Mouse (Mus musculus) lung, adult 2 months (tissue): Measurements from ENCODE around the gene Phlda1.

Experiments
- CTCF ChIP-seq: fragments of 200-500 bp; IDR thresholded peaks from 2 replicates; pipeline ENCODE4 v1.5.1; 2011; ENCODE audit warnings: mild to moderate bottlenecking, low read length, control low read depth; ENCODE audit not compliant: insufficient read depth
- POLR2A ChIP-seq: fragments of 200-500 bp; IDR thresholded peaks from 2 replicates; pipeline ENCODE4 v1.6.1; 2011; ENCODE audit warnings: low read depth, mild to moderate bottlenecking, control low read depth, low read length, borderline replicate concordance; ENCODE audit errors: extremely low read depth

GRCm38 (mm10) chr10:111503716-111504115, 2.4 kb upstream of the Phlda1 start:
- TF ChIP-seq POLR2A: no peak
- no peak for TF ChIP-seq CTCF
